Mouse (Mus musculus): ENCODE measurements around the gene Pskh1.

DNA sequence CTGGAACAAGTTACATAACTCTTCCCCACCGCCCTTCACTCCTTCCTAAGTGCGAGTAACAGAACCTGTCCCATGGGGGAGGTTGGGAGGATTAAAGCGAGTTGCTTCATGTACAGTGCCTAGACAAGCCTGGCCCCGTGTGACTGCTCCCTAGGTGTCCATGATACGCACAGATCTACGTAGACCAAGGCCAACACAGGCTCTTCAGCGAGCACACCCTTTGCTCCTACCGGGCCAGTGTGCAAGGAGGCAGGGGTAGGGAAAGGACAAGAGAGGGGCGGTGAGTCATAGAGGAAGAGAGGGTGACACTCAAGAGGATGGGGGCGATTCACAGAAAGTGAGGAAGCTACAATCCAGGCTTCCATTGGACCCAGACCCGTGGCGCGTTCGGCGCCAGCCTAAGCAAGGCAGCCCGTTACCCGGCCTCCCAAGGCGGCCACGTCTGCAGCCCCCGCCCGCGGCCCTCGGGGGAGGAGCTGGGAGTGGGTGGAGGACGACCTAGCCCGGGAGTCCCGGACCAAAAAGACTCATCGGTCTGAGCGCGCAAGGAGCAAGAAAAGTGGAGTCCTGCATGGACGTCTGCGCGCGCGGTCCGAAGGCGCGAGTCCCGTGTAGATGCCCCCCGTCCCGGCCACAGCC is 65.1 kb downstream of the Pskh1 start:
- TF ChIP-seq CTCF (IDR thresholded peaks at IDR 0.05; ENCODE audit: extremely low read depth, insufficient read depth, low read length): no peak
- no peak for TF ChIP-seq POLR2A (IDR thresholded peaks at IDR 0.05; ENCODE audit: extremely low read depth, insufficient read depth, low read length)
